Mouse (Mus musculus) brain, embryonic 14.5 days (tissue): ENCODE results near the gene Card9.

Experiments
- CTCF ChIP-seq: fragments of 200-500 bp; IDR thresholded peaks from 2 replicates; pipeline ENCODE4 v1.5.1; 2012; ENCODE audit warnings: inconsistent platforms, mild to moderate bottlenecking, moderate library complexity, borderline replicate concordance; ENCODE audit not compliant: insufficient read depth, insufficient read length; ENCODE audit errors: extremely low read depth
- POLR2A ChIP-seq: fragments of 200-500 bp; IDR thresholded peaks from 2 replicates; pipeline ENCODE4 v1.6.1; 2012; ENCODE audit warnings: mild to moderate bottlenecking, inconsistent platforms, borderline replicate concordance; ENCODE audit not compliant: poor library complexity, insufficient read depth, insufficient read length, severe bottlenecking; ENCODE audit errors: extremely low read depth

GRCm38 (mm10) chr2:26341510-26341981 lies 19.2 kb downstream of the Card9 start:
- no peak for TF ChIP-seq POLR2A
- TF ChIP-seq CTCF = no peak
